Mouse (Mus musculus): ENCODE results near the gene Adamts16. TPM values are rescaled to one million over a fixed set of nuclear protein-coding genes. Genes with fewer than 3 reads are reported as not detected.
"Not testable (repeated sequence)": the region's sequence is repeated elsewhere in the genome, so short reads cannot be mapped to it uniquely, and the experiment has no call there.

Gene Adamts16
- total RNA-seq (2021): under 1 TPM; 0.14 to 0.24 TPM
- long read RNA-seq, experiment 1: 0 reads
- long read RNA-seq, experiment 2: 0 reads

DNA sequence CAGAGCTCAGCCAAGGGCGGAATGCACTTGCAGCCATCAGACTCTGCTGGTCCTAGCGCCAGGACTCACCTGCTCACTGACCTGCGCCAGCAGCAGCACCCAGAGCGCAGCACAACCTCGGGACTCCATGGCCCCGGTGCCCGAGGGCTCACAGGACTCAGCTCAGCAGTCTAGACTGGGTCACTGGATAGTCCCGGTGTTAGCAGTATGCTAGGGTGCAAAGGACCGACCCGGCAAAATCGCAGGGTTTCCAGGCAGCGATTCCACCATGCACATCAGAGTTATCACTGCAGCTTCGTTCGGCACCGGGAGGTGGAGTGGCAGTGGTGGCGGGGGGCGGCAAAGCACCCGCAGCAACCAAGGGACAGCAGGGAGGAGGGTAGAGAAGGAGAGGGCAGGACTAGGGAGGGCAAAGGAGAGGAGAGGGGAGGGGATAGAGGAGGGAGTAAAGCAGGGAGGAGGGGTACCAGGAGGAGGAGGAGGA, at the start of gene Adamts16:
TSS of gene Adamts16 (minus strand) at position 391 of the 484 bp plus-strand sequence.
- no peak for DNase-seq (ENCODE audit: low spot score)

DNA sequence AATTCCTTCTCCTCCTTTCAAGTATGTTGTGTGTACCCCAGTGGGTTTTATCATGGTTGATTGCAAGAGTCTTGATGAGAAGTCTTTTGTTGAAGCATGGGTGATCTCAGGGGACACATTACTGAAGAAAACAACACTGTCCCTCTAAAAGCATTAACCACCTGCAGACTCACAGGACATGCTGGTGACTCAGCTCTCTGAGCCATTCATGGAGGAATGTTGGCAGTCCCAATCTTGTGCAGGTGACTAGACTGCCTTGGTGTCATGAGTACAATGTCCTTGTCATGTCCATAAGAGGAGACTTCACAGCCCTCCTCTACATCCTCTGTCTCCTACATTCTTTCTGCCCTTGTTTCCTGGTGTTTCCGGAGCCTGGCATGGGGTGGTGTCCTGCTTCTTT, 45.5 kb upstream of the Adamts16 start:
- DNase-seq (ENCODE audit: low spot score): no peak

DNA sequence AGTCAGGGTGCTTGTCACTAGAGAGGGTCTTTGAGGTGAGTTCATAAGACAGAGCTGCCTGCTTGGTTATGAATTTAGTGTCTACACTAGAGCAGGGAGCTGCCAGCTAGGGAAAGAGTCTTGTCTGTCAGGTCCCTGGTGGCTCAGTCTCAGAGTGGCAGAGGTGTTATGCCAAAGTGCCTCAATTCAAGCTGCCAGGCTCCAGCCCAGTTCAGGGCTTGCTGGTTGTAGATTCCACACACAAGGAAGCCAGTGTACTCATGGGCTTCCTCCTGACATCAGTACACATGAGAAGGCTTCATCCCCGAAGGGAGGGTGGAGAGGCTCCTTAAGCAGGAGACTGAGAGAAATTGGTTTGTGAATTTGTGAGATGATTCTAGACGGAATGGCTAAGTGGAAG, 43.4 kb upstream of the Adamts16 start:
- no peak for DNase-seq (ENCODE audit: low spot score)

DNA sequence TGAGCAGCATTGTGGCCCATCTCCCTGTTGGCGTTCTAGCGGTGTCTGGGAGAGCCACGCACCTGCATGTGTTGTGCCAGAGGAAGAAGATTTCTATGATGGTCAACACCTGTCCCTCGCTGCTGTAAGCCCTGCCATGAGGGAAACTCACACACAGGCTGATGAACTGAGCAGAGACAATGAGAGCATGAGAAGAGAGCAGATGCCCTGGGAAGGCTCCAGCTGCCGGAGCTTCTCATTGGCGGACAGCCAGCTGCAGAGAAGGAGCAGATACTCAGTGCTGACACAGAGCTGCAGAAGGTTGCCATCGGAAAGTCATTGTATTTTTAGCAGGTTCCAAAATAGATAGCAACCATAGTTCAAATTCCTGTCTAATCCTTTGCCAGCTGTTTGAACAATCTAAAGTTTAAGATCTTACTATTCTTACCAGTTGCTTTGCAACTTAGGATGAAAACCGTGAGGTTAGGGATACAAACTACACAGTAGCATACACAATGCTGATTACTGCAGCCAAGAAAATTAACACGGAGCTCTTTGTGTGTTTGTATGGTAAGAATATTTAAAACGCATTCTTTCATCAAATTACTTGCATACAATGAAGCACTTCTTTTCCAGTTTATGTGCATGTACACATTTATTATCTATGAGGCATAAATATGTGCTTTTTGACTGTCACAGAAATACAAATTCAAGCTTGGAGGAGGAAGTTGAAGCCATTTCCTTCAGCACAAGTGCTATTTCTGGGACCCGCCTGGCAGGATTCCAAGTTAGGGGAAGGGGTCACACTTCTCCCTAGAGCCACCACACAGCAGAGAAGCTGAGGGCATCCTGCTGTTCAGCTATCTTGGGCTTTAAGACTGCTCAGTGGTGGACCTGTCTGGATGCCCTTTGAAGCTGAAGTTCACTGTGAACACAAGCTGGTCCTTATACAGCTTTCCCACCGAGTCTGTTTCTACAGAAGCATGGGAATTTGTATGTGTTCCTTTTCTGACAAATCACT, 42.6 kb upstream of the Adamts16 start:
- DNase-seq (ENCODE audit: low spot score): peak; percentile 35

DNA sequence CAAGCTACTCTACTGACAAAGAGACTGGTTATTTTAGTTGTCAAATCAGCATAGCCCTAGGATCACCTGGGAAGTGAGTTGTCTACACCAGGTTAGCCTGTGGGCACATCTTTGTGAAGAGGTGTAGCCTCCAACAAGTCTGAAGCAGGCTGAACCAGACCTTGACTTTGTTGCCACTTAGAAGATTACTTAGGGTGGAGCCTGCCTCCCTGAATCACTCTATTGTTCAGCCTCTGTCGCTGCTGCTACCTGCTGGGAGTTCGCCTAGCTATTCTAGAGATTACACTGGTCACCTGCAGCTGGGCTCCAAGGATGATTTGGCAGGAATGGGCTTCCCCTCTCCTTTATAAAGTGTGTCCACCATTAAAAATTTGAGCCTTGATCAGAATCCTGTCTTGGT, 38.4 kb upstream of the Adamts16 start:
- DNase-seq (ENCODE audit: low spot score): not testable (repeated sequence)

DNA sequence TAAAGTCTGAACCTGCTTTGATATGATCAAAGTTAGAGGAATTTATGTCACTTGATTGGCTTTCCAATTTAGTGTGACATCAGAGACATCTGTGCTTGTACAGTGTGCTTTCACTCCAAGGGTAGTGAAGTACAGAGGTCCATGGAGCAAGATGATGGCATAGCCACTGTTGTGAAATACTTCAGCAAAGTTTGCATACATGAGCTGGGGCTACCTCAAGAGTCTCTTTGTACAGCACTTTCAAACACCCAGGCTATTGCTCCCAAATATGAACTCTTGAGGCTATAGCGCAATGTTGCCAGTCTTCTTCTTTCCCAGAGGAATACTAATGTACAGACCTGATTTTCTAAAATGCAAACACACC, 35.9 kb upstream of the Adamts16 start:
- no peak for DNase-seq (ENCODE audit: low spot score)

DNA sequence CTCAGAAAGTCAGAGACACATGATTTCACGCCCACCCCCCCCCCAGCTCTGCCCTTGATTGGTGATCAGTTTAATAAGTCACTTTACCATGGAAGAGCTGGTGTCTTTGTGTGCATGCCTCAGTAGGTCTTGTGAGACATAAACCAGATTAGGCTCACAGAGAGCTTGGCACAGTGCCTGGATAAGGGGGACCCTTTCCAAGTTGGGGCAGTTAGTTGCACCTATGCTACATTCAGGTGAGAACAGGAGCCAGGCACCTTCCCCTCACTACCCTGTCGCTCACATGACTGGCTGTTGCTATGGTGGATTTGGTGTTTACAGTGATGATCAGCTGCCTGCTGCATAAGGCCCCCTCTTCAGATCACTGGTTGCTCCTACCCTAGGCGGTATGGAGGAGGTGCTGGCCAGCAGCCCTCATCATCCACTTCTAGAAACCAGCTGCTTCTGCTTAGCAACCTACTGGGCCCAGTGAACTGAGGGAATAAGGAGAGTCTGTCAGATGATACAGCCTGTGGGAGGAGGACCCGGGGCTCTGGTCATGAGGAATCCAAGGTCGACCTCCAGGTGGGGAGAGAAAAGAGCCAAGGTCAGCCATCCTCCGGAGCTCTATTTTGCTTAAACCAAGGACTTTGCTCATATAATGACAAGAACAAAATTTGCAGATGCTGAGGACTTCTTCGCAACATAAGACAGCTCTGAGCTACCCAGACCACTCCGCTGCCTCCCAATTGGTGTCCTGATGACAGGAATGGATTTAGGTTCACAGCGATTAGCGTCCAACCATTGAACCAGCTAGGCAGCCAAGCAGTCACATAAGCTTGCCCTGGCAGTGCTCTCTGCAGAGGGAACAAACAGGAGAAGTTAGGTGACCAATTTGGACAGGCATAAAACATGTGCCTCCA, 35.3 kb upstream of the Adamts16 start:
- DNase-seq (ENCODE audit: low spot score): no peak

DNA sequence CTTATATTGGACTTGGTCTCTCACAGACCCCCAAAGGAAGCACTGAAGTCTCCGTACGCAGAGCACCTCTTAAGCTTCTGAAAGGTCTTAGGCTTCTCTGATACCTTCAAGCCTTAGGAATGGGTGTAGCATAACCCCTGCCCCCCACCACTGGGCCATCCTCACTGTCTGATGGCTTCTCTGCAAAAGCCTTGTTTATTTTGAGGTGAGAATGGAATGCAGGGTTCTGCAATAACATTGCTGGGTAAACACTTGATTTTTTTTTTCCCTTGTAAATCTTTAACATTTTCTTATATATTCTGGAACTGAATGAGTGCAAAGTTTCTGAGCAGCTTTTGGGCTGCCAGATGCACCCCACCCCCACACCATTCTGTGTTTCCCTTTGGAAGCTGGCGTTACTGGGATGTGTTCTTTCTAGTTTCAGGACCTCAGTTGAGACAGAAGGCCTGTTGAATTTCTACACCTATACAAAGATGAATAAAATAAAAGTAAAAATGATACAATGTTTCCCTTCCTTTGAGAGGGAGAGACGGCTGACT, 33.9 kb upstream of the Adamts16 start:
- no peak for DNase-seq (ENCODE audit: low spot score)

DNA sequence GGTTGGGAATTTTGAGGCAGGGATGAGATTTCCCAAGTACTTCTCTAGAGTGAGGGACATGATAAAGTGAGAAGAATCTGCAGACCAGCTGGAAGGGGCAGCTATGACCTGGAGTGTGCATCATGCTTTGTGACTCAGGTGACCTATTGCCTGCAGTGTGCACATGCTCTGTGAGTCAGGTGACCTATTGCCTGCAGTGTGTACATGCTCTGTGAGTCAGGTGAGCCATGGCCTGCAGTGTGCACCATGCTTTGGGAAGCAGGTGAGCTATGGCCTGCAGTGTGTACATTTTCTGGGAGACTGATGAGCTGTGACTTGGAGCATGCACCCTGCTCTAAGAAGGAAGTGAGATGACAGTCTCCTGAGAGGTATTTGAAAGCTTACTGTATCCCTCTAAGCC, 33.1 kb upstream of the Adamts16 start:
- no peak for DNase-seq (ENCODE audit: low spot score)

DNA sequence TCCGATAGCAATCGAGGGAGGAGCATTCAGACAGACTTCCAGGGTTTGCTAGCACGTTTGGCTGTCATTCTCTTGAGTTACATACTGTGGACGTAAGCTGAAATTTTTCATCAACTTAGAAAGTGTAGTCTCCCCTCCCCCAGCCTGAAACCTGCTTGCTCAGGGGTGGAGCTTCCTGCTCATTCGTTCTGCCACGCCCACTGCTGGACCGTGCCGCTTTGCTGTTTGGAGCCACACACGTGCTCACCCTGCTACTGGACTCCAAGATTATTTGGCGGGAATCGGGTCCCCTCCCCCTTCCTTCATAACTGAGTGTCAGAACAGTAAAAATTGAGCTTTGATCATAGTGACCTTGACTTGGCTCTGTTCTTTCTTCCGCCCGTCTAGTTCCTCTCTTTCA, 32.2 kb upstream of the Adamts16 start:
- DNase-seq (ENCODE audit: low spot score): not testable (repeated sequence)

DNA sequence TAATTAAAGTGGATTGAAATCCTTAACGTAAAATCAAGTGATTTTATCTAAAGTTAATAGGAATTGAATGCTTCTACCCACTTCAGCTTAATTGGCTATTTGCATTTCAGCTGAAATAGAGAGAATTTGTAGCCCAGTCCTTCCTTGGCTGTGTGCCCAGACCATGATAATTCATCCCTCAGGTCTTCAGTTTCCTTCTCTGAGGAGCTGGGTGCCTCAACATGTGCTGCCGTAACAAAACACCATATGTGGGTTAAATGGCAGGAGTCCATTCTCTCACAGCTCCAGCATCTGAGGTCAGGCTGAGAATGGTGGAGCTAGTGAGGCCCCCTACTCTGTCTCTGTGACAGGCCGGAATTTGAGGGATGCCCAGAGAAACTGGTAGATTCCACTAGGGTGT, 29.4 kb upstream of the Adamts16 start:
- DNase-seq (ENCODE audit: low spot score): no peak

DNA sequence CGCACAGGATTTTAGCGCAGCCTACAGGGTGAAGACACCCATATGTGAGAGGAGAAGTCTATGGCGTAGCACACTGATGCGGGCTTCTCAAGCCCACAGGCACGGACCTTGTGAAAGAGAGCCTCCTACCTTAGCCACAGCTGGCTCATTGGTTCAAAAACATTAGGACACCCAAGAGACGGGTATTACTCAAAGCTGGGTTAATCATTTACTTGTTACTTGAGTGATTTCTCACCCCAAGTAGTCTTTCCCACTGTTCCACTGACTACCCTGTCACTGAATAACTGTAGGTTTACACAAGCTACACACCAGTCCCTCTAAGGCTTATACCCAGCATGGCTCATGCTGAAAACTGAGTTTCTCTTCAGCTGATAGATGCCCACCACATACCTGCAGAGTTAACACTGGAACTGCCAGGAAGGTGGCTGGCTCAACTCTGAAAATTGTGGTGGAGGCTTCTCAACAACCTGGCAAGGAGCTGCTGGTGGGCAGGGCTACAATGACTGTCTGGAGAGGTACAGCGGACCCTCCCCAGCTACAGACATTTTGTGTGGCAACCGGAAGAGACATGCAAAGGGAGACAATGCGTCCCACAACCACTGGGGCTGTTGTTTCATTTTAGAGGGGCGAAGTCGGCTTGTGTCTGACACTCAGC, 25.5 kb upstream of the Adamts16 start:
- no peak for DNase-seq (ENCODE audit: low spot score)

DNA sequence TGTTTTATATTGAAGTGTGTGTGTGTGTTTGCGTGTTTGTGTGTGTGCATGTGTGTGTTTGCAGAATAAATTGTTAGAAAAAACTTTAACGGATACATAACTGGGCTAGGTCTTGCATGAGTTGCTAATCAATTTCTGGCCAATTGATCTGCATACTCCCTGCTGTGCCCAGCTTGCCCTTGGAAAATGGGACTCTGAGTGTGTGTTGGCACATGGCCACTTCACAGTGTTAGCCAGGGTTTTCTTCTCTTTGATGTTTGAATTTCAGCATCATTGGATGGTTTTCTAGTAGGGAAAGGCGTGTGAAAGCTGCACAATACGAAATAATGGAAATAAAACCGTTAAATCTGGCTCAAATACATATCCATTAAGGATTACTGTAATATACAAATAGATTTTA, 24.3 kb upstream of the Adamts16 start:
- DNase-seq (ENCODE audit: low spot score): no peak

DNA sequence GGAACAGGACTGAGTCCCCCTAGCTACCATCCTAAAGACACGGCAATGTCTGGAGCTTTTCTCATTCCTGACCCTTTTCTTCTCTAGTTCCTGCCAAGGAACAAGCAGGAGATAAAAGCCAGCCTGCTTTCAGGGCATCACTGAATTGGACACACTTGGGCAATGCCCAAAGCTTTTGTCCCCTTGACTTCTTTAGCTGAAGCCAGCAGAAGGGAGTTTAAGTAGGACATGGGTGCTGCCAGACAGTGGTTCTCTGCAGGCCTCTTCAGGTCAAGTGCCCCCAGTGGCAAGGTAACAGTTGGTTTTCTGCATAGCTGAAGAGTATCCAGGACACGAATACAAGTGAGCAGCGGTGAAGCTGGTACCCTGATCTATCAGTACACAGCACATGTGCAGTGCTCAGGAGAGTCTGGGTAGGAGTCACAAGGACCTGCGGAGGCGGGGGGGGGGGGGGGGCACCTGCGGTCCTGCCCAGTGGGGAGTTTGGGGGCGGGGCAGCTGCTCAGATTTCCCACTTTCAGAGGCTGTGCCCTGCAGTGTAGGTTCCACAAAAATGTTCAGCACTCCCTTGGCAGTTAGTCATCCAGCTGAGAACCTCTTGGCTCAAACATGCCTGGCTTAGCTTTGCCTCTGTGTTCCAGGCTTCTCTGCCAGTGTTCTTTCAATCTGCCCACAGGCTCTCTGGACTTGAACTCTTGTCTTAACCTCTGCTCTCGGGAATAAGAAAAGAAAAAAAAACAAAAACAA, 20.7 kb upstream of the Adamts16 start:
- no peak for DNase-seq (ENCODE audit: low spot score)

DNA sequence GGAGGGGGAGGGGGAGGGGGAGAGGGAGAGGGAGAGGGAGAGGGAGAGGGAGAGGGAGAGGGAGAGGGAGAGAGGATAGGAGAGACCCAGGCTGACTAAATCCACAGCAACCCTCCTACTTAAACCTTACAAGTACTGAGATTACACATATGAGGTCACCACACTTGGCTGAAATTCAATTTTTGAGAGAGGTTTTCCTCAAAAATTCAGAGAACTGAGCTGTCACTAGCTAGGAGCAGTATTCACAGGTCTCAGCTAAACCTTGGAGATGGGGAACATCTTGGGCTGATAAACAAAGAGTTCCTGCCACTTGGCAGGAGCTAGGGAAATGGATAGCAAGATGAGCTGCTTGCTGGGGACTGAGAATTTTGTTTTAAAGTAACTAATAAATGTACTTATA, 12.0 kb upstream of the Adamts16 start:
- DNase-seq (ENCODE audit: low spot score): no peak

DNA sequence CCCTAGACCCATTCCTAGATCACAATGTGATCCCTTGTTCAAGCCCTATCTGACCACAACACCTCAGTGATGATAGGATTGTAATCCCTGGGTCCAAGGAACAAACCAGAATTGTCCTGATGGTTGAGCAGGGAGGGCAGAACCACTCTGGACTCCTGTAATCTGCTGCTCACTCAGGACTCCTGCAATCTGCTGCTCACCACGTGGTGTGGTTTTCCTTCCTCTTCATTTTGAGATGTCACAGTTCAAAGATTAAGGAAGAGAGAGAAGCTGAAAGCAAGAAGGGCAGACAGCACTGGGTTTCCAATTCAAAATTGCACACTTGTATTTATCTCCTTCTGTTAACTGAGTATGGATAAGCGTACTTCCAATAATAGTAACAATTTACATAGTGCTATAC, 5.3 kb upstream of the Adamts16 start:
- no peak for DNase-seq (ENCODE audit: low spot score)

DNA sequence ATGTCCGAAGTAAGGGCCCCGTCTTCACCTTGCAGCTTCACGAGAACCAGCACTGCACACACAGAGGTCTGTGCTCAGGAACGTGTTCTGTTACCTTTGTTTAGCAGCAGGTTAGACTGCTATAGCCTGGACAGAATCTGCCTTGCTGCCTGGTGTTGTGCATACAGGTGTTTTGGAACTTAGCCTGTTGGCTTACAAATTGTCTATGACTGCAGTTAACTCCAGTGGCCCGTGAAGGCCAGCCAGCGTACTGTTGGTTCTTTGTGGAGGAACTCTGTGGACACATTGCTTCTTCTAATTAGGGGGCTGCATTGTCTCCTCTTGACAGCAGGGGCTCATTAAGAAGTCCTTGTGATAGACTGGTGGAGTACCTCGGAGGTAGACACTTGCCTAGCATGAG, 3.9 kb upstream of the Adamts16 start:
- DNase-seq (ENCODE audit: low spot score): no peak

DNA sequence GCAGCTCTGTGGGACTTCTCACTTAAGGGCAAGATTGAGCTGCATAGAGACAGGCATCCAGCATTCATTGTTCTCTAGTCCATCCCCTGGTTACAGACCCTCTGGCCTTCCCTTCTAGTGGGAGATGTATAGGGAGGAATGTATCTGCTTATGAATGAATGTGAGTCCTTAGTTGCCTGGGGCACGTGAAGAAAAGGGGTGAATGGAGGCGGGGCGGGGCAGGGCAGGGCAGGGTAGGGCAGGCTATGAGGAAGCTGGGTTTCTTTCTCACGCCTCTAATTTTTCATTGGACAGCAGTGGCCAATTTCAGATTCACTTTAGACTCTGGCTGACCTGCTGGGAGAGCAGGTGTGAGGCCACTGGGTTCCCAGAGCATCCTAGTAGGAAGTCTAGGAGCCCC, 515 bp upstream of the Adamts16 start:
- DNase-seq (ENCODE audit: low spot score): no peak

DNA sequence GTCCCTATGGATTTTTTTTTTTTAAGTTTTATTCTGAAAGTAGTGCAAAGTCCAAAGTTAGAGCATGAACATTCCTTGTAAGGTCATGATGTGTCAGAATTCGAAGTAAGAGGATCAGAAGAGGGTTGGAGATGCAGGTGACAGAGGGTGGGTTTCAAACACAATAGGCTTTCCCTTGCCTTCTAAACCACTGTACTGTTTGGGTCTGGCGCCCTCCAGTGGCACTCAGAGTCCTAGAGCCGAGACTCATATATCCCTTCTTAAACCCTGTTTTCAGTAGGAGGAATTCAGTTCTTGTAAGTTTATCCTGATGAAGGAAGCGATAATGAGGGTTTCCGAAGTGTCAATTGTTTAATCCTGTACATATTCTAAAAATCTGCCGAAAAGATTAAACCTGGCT, 1.4 kb downstream of the Adamts16 start:
- DNase-seq (ENCODE audit: low spot score): peak; percentile 17

DNA sequence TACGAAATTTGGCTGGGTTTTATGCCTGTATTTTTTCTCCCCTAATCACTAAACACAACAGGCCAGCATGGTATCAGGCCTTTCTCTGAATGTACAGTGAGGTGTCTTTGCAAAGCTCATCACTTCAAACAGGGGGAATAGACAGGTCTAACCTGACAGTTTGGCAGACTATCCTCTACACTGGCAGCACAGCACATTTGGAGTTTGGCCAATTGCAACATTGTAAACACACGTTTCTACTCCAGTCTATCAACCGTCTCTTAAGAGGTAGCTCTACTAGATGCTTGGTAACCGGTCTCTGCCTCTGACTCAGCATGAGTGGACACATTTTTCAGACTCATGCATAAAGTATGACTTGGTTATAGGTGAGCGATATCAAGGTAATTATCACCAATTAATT, 4.0 kb downstream of the Adamts16 start:
- DNase-seq (ENCODE audit: low spot score): no peak

DNA sequence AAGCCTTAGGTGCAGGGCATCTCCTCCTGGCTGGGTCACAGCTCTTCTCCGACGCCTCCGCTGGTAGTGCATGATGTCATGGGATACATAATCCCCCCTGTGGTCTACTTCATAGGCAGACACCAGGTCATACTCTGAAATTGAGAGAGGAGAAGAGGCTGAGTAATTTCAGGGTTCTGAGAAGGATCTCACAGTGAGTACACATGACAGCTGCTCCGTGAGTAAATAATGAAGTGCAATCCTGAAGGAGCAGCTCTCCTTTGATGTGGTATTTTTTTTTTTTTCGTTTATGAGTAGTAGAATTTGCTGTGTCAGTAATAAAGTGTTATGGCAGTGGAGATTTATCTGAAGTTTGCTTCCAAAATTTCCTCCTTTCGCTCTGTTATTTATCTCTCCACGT, 5.4 kb downstream of the Adamts16 start:
- no peak for DNase-seq (ENCODE audit: low spot score)
